Mouse (Mus musculus): ENCODE data around the gene Sgms2.

- no peak for TF ChIP-seq POLR2A (IDR thresholded peaks at IDR 0.05; ENCODE audit: low read depth, low read length)
- no peak for TF ChIP-seq CTCF (conservative IDR thresholded peaks at IDR 0.05; ENCODE audit: insufficient read depth, insufficient read length, low read depth, low read length)
These were observed 133.6 kb downstream of the Sgms2 start for GRCm38 (mm10) chr3:131357643-131358042.

All from kidney, adult 2 months (tissue).